Mouse (Mus musculus): Measurements from ENCODE around the gene Brap. TPM values are rescaled to one million over a fixed set of nuclear protein-coding genes. Genes with fewer than 3 reads are reported as not detected.

The Brap gene
- polyA plus RNA-seq, 1 experiment from 2014 or later, result 32.5 TPM

DNA sequence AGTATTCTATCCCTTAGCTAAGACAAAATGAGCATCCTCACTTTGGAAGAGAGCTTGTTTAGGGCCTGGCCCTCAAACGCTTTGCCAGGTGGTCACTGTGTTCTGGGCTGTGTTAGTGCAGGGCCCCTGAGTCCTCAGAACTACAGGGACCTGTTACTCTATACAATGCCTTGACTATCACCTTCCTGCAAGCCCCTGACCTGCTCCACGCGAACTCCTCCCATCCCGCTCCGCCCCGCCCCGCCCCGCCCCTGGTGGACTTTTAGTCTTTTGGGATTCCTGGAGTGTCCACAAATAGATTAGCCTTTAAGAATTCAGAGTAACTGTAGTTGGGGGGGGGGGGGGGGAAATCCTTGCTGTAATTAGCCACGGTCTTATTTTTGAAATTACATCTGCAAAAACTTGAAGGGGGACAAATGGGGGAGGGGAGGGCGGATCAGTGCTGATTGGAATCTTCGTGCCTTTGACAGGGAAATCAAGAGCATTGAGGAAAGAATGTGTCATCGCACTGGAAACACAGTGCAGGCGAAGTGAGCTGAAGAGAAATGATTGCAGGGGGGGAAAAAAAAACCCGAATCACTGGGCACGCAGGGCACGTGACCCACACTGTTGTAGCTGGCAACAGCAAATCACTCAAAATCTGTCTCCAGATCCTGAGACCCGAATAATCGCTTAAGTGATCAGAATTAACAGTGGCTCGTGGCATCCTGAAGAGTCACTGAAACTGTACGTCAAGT is 44.3 kb downstream of the Brap start:
- Histone ChIP-seq H3K36me3 (ENCODE audit: control insufficient read depth, insufficient read depth, low read length) (no peaks in the 10 kb centered on the region), H3K4me3 (ENCODE audit: low read depth, low read length) (no peak overlapping the region), H3K9me3 (ENCODE audit: control insufficient read depth, low read length) (no peaks in the 10 kb centered on the region), H3K4me1 (replicated peaks; ENCODE audit: control insufficient read depth, insufficient read depth) (no peaks in the 10 kb centered on the region), H3K9ac (ENCODE audit: low read length) (0 out of 2 replicates have a peak overlapping the region, but pooled peaks have one; percentile 8), H3K27me3 (ENCODE audit: control insufficient read depth, insufficient read depth, low read length) (no peaks in the 10 kb centered on the region), H3K4me2 (replicated peaks; ENCODE audit: low read depth) (peak overlapping the region; percentile 42; the same call in 1 of the 2 replicates), H3K27ac (replicated peaks) (no peak overlapping the region)
- no peak for TF ChIP-seq CTCF (IDR thresholded peaks at IDR 0.05; ENCODE audit: low read depth)
- TF ChIP-seq EP300 (optimal IDR thresholded peaks at IDR 0.05), result no peak
- DNase-seq (ENCODE audit: low spot score) (peak; percentile 38), ATAC-seq (ENCODE audit: low FRiP score, low TSS enrichment) (0 out of 2 replicates have a peak, but pooled peaks have one; percentile 33)
- WGBS, result 11% methylated on average over 20 of the region's 20 CpGs

DNA sequence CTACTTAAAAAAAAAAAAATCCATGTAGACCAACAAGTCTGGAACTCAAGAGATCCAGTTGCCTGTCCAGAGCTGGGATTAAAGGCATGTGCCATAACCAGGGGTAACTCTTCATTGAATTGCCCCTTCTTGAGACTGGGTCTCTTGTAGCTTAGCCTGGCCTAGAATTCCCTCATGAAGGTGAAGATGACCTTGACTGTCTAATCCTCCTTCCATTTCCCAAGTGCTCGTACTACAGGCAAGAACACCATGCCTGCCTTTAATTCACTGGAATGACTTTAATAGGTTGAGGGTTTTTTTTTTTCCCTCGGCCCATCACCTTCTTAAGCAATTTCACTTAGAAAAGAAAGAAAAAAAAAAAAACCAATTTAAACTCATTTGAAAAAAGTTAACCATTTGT is 50.0 kb downstream of the Brap start:
- Histone ChIP-seq H3K4me1 (replicated peaks; ENCODE audit: control insufficient read depth, insufficient read depth) (0 out of 2 replicates have a peak, but pooled peaks cover under 1% of the 10 kb centered on the region), H3K36me3 (ENCODE audit: control insufficient read depth, insufficient read depth, low read length) (no peaks in the 10 kb centered on the region), H3K9me3 (ENCODE audit: control insufficient read depth, low read length) (no peaks in the 10 kb centered on the region), H3K4me3 (ENCODE audit: low read depth, low read length) (no peak overlapping the region), H3K27ac (replicated peaks) (no peak overlapping the region), H3K4me2 (replicated peaks; ENCODE audit: low read depth) (peak overlapping the region; percentile 64; the same call in 1 of the 2 replicates), H3K9ac (ENCODE audit: low read length) (peak overlapping the region; percentile 96; the same call in 1 of the 2 replicates), H3K27me3 (ENCODE audit: control insufficient read depth, insufficient read depth, low read length) (no peaks in the 10 kb centered on the region)
- 53% methylated on average over 2 of the region's 2 CpGs for WGBS
- ATAC-seq (ENCODE audit: low FRiP score, low TSS enrichment), result no peak
- no peak for DNase-seq (ENCODE audit: low spot score)
- TF ChIP-seq EP300 (optimal IDR thresholded peaks at IDR 0.05) (no peak), CTCF (IDR thresholded peaks at IDR 0.05; ENCODE audit: low read depth) (no peak)

DNA sequence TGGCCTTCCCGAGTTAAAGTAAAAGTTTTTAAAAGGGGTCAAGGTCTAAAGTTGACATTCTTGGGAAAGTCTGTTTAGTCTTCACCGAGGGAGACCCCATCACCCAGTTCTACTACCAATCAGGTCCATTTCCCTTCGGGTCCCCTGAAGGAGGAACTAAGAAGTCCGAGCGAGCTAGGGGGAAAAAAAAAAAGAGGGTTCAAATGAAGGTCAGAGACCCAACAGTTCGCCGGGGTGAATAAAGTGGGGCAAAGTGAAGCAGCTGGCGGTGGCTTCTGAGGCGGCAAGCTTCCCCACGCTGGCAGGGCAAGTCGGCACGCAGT is 50.4 kb downstream of the Brap start:
- peak overlapping the region; percentile 96 for H3K9ac ChIP-seq (ENCODE audit: low read length)
- ATAC-seq (ENCODE audit: low FRiP score, low TSS enrichment), result peak; percentile 34
- H3K36me3 ChIP-seq (ENCODE audit: control insufficient read depth, insufficient read depth, low read length), result no peaks in the 10 kb centered on the region
- H3K27me3 ChIP-seq (ENCODE audit: control insufficient read depth, insufficient read depth, low read length), result no peaks in the 10 kb centered on the region
- peak overlapping the region; percentile 97 for H3K4me3 ChIP-seq (ENCODE audit: low read depth, low read length)
- peak overlapping the region; percentile 64 for H3K4me2 ChIP-seq (replicated peaks; ENCODE audit: low read depth)
- H3K27ac ChIP-seq (replicated peaks), result peak overlapping the region; percentile 99
- DNase-seq (ENCODE audit: low spot score), result no peak
- WGBS, result under 1% methylated on average over 12 of the region's 12 CpGs
- H3K4me1 ChIP-seq (replicated peaks; ENCODE audit: control insufficient read depth, insufficient read depth), result 0 out of 2 replicates have a peak, but pooled peaks cover 5% of the 10 kb centered on the region
- TF ChIP-seq CTCF (IDR thresholded peaks at IDR 0.05; ENCODE audit: low read depth) (no peak), EP300 (optimal IDR thresholded peaks at IDR 0.05) (no peak)
- H3K9me3 ChIP-seq (ENCODE audit: control insufficient read depth, low read length), result no peaks in the 10 kb centered on the region

DNA sequence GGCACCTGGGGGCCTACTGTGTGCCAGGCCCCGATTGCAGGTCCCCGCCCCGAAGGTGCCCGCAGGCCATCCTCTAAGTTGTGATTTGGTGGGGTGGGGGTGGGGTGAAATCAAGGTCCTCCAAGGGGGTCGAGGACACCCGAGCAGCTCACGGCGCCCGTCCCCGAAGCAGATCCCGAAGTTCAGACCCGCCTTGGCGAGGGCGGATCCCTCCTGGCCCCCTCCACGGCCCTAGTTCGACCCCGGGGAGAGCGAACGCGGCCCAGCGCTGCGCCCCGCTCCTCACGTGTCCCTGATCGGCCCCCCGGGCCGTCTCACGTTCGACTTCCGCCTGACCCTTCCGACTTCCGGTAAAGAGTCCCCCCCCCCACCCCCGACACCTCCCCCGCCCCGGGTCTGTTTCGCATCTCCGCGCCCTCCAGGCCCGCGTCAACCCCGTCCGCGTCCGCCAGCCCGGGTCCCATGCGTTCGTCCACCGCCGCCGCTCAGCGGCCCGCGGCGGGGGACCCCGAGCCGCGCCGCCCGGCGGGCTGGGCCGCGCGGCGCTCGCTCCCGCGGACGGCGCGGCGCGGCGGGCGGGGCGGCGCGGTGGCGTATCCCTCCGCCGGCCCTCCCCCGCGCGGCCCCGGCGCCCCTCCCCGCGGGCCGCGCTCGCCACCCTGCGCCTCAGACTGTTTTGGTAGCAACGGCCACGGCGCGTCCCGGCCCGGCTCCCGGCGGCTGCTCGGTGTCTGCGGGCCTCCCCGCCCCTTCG is 51.0 kb downstream of the Brap start, which contains the start of gene Atxn2:
Atxn2 (plus strand) TSS at position 164 of the 754 bp plus-strand sequence.
- Histone ChIP-seq H3K4me3 (ENCODE audit: low read depth, low read length) (peak within 1 kb of the TSS; percentile 97), H3K9ac (ENCODE audit: low read length) (peak within 1 kb of the TSS; percentile 96)
- 0% methylated on average over 65 of the region's 103 CpGs for WGBS

DNA sequence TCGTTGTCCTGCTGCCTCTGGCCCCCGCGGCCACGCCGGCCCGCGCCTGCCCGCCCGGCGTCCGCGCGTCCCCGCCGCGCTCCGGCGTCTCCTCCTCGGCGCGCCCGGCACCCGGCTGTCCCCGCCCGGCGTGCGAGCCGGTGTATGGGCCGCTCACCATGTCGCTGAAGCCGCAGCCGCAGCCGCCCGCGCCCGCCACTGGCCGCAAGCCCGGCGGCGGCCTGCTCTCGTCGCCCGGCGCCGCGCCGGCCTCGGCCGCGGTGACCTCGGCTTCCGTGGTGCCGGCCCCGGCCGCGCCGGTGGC is 51.5 kb downstream of the Brap start:
- DNase-seq (ENCODE audit: low spot score) (no peak), ATAC-seq (ENCODE audit: low FRiP score, low TSS enrichment) (no peak)
- H3K9ac ChIP-seq (ENCODE audit: low read length), result peak overlapping the region; percentile 96
- peak overlapping the region; percentile 99 for H3K27ac ChIP-seq (replicated peaks)
- no peaks in the 10 kb centered on the region for H3K36me3 ChIP-seq (ENCODE audit: control insufficient read depth, insufficient read depth, low read length)
- H3K4me3 ChIP-seq (ENCODE audit: low read depth, low read length), result peak overlapping the region; percentile 97
- WGBS, result under 1% methylated on average over 28 of the region's 57 CpGs
- H3K27me3 ChIP-seq (ENCODE audit: control insufficient read depth, insufficient read depth, low read length), result no peaks in the 10 kb centered on the region
- 0 out of 2 replicates have a peak, but pooled peaks cover 5% of the 10 kb centered on the region for H3K4me1 ChIP-seq (replicated peaks; ENCODE audit: control insufficient read depth, insufficient read depth)
- TF ChIP-seq EP300 (optimal IDR thresholded peaks at IDR 0.05), result no peak
- TF ChIP-seq CTCF (IDR thresholded peaks at IDR 0.05; ENCODE audit: low read depth), result no peak
- H3K9me3 ChIP-seq (ENCODE audit: control insufficient read depth, low read length), result no peaks in the 10 kb centered on the region
- peak overlapping the region; percentile 87 for H3K4me2 ChIP-seq (replicated peaks; ENCODE audit: low read depth)

More for the DNA sequence above, 51.0 kb downstream of the Brap start, which contains the start of gene Atxn2:
- Histone ChIP-seq H3K9me3 (ENCODE audit: control insufficient read depth, low read length) (no peaks in the 10 kb centered on the region), H3K27ac (replicated peaks) (peak within 1 kb of the TSS; percentile 99), H3K36me3 (ENCODE audit: control insufficient read depth, insufficient read depth, low read length) (no peaks in the 10 kb centered on the region), H3K27me3 (ENCODE audit: control insufficient read depth, insufficient read depth, low read length) (no peaks in the 10 kb centered on the region), H3K4me1 (replicated peaks; ENCODE audit: control insufficient read depth, insufficient read depth) (0 out of 2 replicates have a peak, but pooled peaks cover 5% of the 10 kb centered on the region), H3K4me2 (replicated peaks; ENCODE audit: low read depth) (peak within 1 kb of the TSS; percentile 87)
- DNase-seq (ENCODE audit: low spot score) (peak; percentile 85), ATAC-seq (ENCODE audit: low FRiP score, low TSS enrichment) (peak; percentile 82)
- TF ChIP-seq CTCF (IDR thresholded peaks at IDR 0.05; ENCODE audit: low read depth), result no peak
- TF ChIP-seq EP300 (optimal IDR thresholded peaks at IDR 0.05), result no peak
